Mouse (Mus musculus) cerebellum, postnatal 36 days (tissue): ENCODE measurements at regions not wholly inside any gene's neighbourhood (a gene's known extent, or its start where the extent isn't known, plus 50 kb on each side); places are given as distances from the start of the nearest gene placed in this dataset.

Experiments
- DNase-seq, 2 experiments: peaks; one replicate each; pipeline ENCODE4 v3.0.0; 2021 to 2022; ENCODE audit warnings: mixed read lengths in 2 of 2

- no peak for DNase-seq
Measured at GRCm38 (mm10) chr3:131056893-131057660, 53.2 kb upstream of the Lef1 start.

- no peak for DNase-seq
Measured at GRCm38 (mm10) chr3:131054241-131054972, 55.9 kb upstream of the Lef1 start.

- DNase-seq = no peak
Measured at GRCm38 (mm10) chr3:131047716-131048115, 62.6 kb upstream of the Lef1 start.

GRCm38 (mm10) chr3:131046412-131046811 is 63.9 kb upstream of the Lef1 start:
- DNase-seq = peak; percentile 12 to 25

GRCm38 (mm10) chr3:131040214-131040825 is 70.0 kb upstream of the Lef1 start:
- DNase-seq = no peak

- no peak for DNase-seq
Measured at GRCm38 (mm10) chr3:131037095-131037494, 73.2 kb upstream of the Lef1 start.

- no peak for DNase-seq
Measured at GRCm38 (mm10) chr3:131034774-131035173, 75.5 kb upstream of the Lef1 start.

GRCm38 (mm10) chr3:131026336-131026735 is 83.9 kb upstream of the Lef1 start:
- DNase-seq = no peak

- DNase-seq = no peak
Measured at GRCm38 (mm10) chr3:131019163-131019956, 90.9 kb upstream of the Lef1 start.

- DNase-seq = no peak
Measured at GRCm38 (mm10) chr3:131017899-131018298, 92.4 kb upstream of the Lef1 start.

- DNase-seq = no peak
Measured at GRCm38 (mm10) chr3:131016104-131016503, 94.2 kb upstream of the Lef1 start.

GRCm38 (mm10) chr3:131014092-131014716 is 96.1 kb upstream of the Lef1 start:
- no peak for DNase-seq

- DNase-seq = no peak
Measured at GRCm38 (mm10) chr3:131000701-131001100, 109.6 kb upstream of the Lef1 start.

- no peak for DNase-seq
Measured at GRCm38 (mm10) chr3:131000252-131000651, 110.0 kb upstream of the Lef1 start.

GRCm38 (mm10) chr3:130999818-131000217 is 110.5 kb upstream of the Lef1 start:
- DNase-seq = no peak

GRCm38 (mm10) chr3:130998433-130998832 is 111.8 kb upstream of the Lef1 start:
- DNase-seq = no peak

GRCm38 (mm10) chr3:130996786-130997185 is 113.5 kb upstream of the Lef1 start:
- DNase-seq = no peak

- no peak for DNase-seq
Measured at GRCm38 (mm10) chr3:130991971-130992370, 118.3 kb upstream of the Lef1 start.

- DNase-seq = no peak
Measured at GRCm38 (mm10) chr3:130986708-130987107, 123.6 kb upstream of the Lef1 start.

GRCm38 (mm10) chr3:130986101-130986500 is 124.2 kb upstream of the Lef1 start:
- DNase-seq = no peak

GRCm38 (mm10) chr3:130981566-130981965 is 128.7 kb upstream of the Lef1 start:
- DNase-seq = no peak

GRCm38 (mm10) chr3:130978986-130979642 is 131.2 kb upstream of the Lef1 start:
- DNase-seq = no peak
